Mouse (Mus musculus) urinary bladder, postnatal 14 days (tissue): ENCODE results near the gene Dnmt3c.
A peak's percentile ranks its signal among the peaks of the same experiment; 100 is the strongest.

ENCODE experiments used
- DNase-seq: peaks from one replicate; pipeline ENCODE4 v3.0.0; 2021; ENCODE audit warnings: low spot score

Gene Dnmt3c

DNA sequence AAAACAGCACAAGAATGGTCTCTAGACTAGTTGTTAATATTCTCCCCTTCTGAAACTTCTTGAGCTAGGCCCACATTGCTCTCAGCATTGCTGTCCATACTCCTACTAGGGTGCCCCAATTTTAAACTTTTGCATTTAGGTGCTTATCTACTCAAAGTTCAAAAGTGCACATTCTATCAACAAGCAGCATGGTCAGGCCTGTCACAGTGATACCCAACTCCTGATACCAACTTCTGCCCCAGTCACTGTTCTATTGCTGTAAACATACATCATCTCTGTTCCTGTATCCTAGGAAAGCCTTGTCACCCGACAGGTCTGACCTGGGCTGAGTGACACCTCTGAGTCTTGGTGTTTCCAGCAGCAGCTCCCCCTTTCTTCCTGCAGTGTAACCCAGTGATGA is 26.6 kb downstream of the Dnmt3c start:
- no peak for DNase-seq

DNA sequence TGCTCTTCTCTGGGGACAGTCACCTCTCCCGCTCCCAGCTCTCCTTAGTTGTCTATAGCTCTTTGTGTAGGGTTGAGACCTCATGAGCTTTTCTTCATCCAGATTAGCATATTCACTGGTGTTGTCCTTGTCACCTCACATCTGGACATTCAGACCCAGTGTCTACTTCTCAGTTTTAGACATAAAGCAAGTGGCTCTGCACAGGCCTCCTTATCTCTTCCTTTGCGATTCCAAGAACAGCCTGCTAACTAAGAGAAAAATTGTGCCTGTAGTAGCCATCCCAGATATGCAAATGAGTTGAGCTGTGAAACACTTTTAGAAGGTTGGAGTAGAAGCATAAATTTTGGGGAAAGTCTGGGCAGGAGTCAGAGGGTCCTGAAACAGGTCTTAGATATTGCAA is 28.0 kb downstream of the Dnmt3c start:
- DNase-seq: no peak

- no peak for DNase-seq
Observed at GRCm38 (mm10) chr2:153724871-153725270, 28.4 kb downstream of the Dnmt3c start.

- DNase-seq: no peak
Observed at GRCm38 (mm10) chr2:153725291-153725690, 28.8 kb downstream of the Dnmt3c start.

GRCm38 (mm10) chr2:153734033-153734432 is 37.6 kb downstream of the Dnmt3c start:
- no peak for DNase-seq

GRCm38 (mm10) chr2:153740500-153741436 is 44.3 kb downstream of the Dnmt3c start, which contains the start of gene Mapre1:
TSS of gene Mapre1 (plus strand) at chr2:153741274.
- peak; percentile 100 for DNase-seq

GRCm38 (mm10) chr2:153741437-153742065 is 45.1 kb downstream of the Dnmt3c start:
- peak; percentile 79 for DNase-seq

GRCm38 (mm10) chr2:153747994-153748393 is 51.5 kb downstream of the Dnmt3c start:
- DNase-seq: no peak

- DNase-seq: no peak
Observed at GRCm38 (mm10) chr2:153750363-153750762, 53.9 kb downstream of the Dnmt3c start.

GRCm38 (mm10) chr2:153762121-153762520 is 65.7 kb downstream of the Dnmt3c start:
- no peak for DNase-seq

DNA sequence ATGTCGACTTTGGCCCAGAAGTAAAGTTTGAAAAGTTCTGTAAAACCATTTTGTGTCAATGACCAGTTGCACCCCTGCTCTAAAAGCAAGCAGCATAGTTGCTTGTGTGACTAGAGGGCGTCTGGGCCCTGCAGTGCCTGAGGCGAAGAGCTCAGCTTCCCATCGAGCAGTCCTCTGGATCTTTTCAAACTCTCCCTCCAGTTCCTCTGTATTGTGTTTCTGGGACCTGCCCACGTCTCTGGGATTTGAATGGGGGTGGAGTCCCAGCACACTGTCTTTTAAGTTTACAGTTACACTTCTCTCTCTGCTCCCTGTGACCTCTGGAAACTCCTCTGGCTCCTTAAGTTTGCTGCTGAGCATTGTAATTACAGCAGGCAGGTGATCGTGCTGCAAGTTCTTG is 71.0 kb downstream of the Dnmt3c start:
- DNase-seq: no peak

- no peak for DNase-seq
Observed at GRCm38 (mm10) chr2:153768881-153769280, 72.4 kb downstream of the Dnmt3c start.

- DNase-seq: no peak
Observed at GRCm38 (mm10) chr2:153772950-153773349, 76.5 kb downstream of the Dnmt3c start.

GRCm38 (mm10) chr2:153775472-153775871 is 79.0 kb downstream of the Dnmt3c start:
- no peak for DNase-seq

DNA sequence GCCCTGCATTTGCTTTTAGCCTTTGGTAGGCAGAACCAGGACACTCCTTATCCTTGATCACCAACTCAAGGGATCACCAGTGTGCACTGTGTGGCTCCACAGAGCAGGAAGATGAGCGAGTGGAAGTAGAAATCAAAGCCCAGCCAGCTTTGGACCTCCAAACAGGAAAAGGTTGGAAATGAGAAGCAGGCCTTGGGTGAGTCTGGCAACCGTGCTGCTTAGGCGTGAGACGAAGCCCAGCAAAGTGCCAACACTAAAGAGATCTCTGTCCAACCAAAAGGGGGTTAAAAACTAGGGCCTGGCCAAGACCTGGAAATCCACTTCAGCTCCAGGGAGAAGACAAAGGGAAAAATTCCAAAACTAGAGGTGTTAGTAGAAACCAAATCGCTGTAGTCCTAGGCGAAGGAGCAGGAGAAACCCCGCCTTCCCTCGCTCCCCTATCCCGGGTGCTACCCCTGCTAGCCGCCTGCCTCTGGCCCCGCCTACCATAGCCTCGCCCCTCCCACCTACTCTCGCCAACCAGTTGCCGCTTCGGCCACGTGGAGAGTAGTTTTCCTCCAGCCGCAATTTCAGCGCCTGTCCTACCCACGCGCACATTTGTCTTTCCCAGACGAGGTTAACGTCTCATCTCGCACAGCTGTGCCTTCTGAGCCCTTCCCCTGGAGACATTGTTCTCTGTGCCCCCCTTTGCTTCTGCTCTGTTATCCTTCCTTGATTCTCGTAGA is 82.3 kb downstream of the Dnmt3c start:
- peak; percentile 82 for DNase-seq
